Mouse (Mus musculus) heart, embryonic 16.5 days (tissue): ENCODE measurements around the gene Trub2. TPM values are rescaled to one million over a fixed set of nuclear protein-coding genes. Genes with fewer than 3 reads are reported as not detected.
A peak's percentile ranks its signal among the peaks of the same experiment; 100 is the strongest.

Source experiments
- ATAC-seq: fragments of 200-750 bp; cut with Nextera tagmentation; replicated peaks from 2 replicates; pipeline ENCODE4 v1.8.0; 2017; ENCODE audit warnings: moderate number of reproducible peaks; ENCODE audit not compliant: insufficient read depth, low FRiP score; ENCODE audit errors: extremely low read depth
- H3K27ac ChIP-seq: fragments of 300-500 bp; sonication (generic); 2 replicates; pipeline ENCODE4 v1.5.1; 2014; ENCODE audit warnings: mild to moderate bottlenecking, low read length, control low read depth, moderate library complexity
- H3K27me3 ChIP-seq: fragments of 300-500 bp; sonication (generic); 2 replicates; pipeline ENCODE4 v1.6.1; 2014; ENCODE audit warnings: low read length, mixed read lengths; ENCODE audit not compliant: control insufficient read depth, insufficient read depth
- H3K36me3 ChIP-seq: fragments of 300-500 bp; sonication (generic); 2 replicates; pipeline ENCODE4 v1.6.1; 2014; ENCODE audit not compliant: control insufficient read depth, insufficient read depth
- H3K4me1 ChIP-seq: fragments of 300-500 bp; sonication (generic); 2 replicates; pipeline ENCODE4 v1.6.1; 2014; ENCODE audit warnings: low read length, mixed read lengths; ENCODE audit not compliant: control insufficient read depth, insufficient read depth
- H3K4me2 ChIP-seq: fragments of 300-500 bp; sonication (generic); 2 replicates; pipeline ENCODE4 v1.6.1; 2014; ENCODE audit warnings: low read depth, mild to moderate bottlenecking, control low read depth, low read length
- H3K4me3 ChIP-seq: fragments of 300-500 bp; sonication (generic); 2 replicates; pipeline ENCODE4 v1.5.1; 2014; ENCODE audit warnings: mild to moderate bottlenecking, control low read depth, low read length
- H3K9ac ChIP-seq: fragments of 300-500 bp; sonication (generic); 2 replicates; pipeline ENCODE4 v1.6.1; 2014; ENCODE audit warnings: low read length, control low read depth
- H3K9me3 ChIP-seq: fragments of 300-500 bp; sonication (generic); replicated peaks from 2 replicates; pipeline ENCODE4 v1.6.1; 2016; ENCODE audit warnings: low read length; ENCODE audit not compliant: control insufficient read depth
- WGBS: fragments of 180-500 bp; shearing (Covaris S2); extraction: QIAGEN DNeasy Blood & Tissue Kit; methylation state at CpG from one replicate; pipeline ENCODE4 v1.1.7; 2014; 5-methylcytosine and 5-hydroxymethylcytosine counted together
- polyA plus RNA-seq: library from polyadenylated mRNA; unstranded; fragments of >200 nt; fragmentation: Nextera tagmentation; extraction: Ambion mirVana; gene quantifications from 2 replicates; pipeline ENCODE4 v1.2.1, GENCODE M21; 2015

Gene Trub2
- polyA plus RNA-seq, 1 experiment from 2014 or later = 29.6 TPM

- Histone ChIP-seq H3K4me3 (no peak overlapping the region), H3K4me1 (no peaks in the 10 kb centered on the region), H3K36me3 (no peaks in the 10 kb centered on the region), H3K27ac (no peak overlapping the region), H3K9ac (no peak overlapping the region), H3K27me3 (no peaks in the 10 kb centered on the region), H3K4me2 (no peak overlapping the region), H3K9me3 (no peaks in the 10 kb centered on the region)
- no peak for ATAC-seq
- WGBS = 0% methylated on average over 1 of the region's 1 CpGs
Measured at GRCm38 (mm10) chr2:29764831-29765230, 23.5 kb downstream of the Trub2 start.

GRCm38 (mm10) chr2:29755693-29756092, 32.6 kb downstream of the Trub2 start:
- H3K9ac ChIP-seq = no peak overlapping the region
- H3K27ac ChIP-seq = no peak overlapping the region
- H3K4me3 ChIP-seq = no peak overlapping the region
- no peak overlapping the region for H3K4me2 ChIP-seq
- H3K9me3 ChIP-seq = peaks cover 2% of the 10 kb centered on the region; the same call in 1 of the 2 replicates
- no peaks in the 10 kb centered on the region for H3K4me1 ChIP-seq
- no peaks in the 10 kb centered on the region for H3K36me3 ChIP-seq
- ATAC-seq = no peak
- peaks cover 24% of the 10 kb centered on the region for H3K27me3 ChIP-seq

- Histone ChIP-seq H3K27ac (no peak overlapping the region), H3K27me3 (peaks cover 41% of the 10 kb centered on the region)
- 85% methylated on average over 5 of the region's 5 CpGs for WGBS
Measured at GRCm38 (mm10) chr2:29752397-29752796, 35.9 kb downstream of the Trub2 start.

GRCm38 (mm10) chr2:29751497-29751896, 36.8 kb downstream of the Trub2 start, which contains the start of gene Gm13420:
TSS of gene Gm13420 (minus strand) at chr2:29751685.
- whole genome bisulfite sequencing = 9% methylated on average over 28 of the region's 28 CpGs
- no peak within 1 kb of the TSS for H3K27ac ChIP-seq
- H3K4me2 ChIP-seq = peak within 1 kb of the TSS; percentile 15; the same call in 1 of the 2 replicates
- peaks cover 2% of the 10 kb centered on the region; the same call in 1 of the 2 replicates for H3K9me3 ChIP-seq
- no peaks in the 10 kb centered on the region for H3K36me3 ChIP-seq
- peaks cover 4% of the 10 kb centered on the region; the same call in 1 of the 2 replicates for H3K4me1 ChIP-seq
- H3K4me3 ChIP-seq = peak within 1 kb of the TSS; percentile 11; the same call in 1 of the 2 replicates
- H3K27me3 ChIP-seq = peaks cover 42% of the 10 kb centered on the region
- no peak for ATAC-seq
- no peak within 1 kb of the TSS for H3K9ac ChIP-seq

More at GRCm38 (mm10) chr2:29752397-29752796, 35.9 kb downstream of the Trub2 start:
- peaks cover 2% of the 10 kb centered on the region; the same call in 1 of the 2 replicates for H3K9me3 ChIP-seq
- no peaks in the 10 kb centered on the region for H3K36me3 ChIP-seq
- H3K9ac ChIP-seq = no peak overlapping the region
- no peak for ATAC-seq
- no peak overlapping the region for H3K4me2 ChIP-seq
- no peaks in the 10 kb centered on the region; the same call in 1 of the 2 replicates for H3K4me1 ChIP-seq
- H3K4me3 ChIP-seq = no peak overlapping the region

GRCm38 (mm10) chr2:29748499-29748898, 39.8 kb downstream of the Trub2 start:
- peaks cover 2% of the 10 kb centered on the region; the same call in 1 of the 2 replicates for H3K9me3 ChIP-seq
- no peak overlapping the region for H3K9ac ChIP-seq
- no peak overlapping the region for H3K4me2 ChIP-seq
- ATAC-seq = no peak
- peaks cover 46% of the 10 kb centered on the region for H3K27me3 ChIP-seq
- peaks cover 4% of the 10 kb centered on the region; the same call in 1 of the 2 replicates for H3K4me1 ChIP-seq
- no peaks in the 10 kb centered on the region for H3K36me3 ChIP-seq
- no peak overlapping the region for H3K4me3 ChIP-seq
- no peak overlapping the region for H3K27ac ChIP-seq
- WGBS = 83% methylated on average over 4 of the region's 4 CpGs

GRCm38 (mm10) chr2:29747852-29748251, 40.5 kb downstream of the Trub2 start:
- Histone ChIP-seq H3K36me3 (no peaks in the 10 kb centered on the region), H3K27me3 (peaks cover 43% of the 10 kb centered on the region), H3K4me2 (no peak overlapping the region), H3K27ac (no peak overlapping the region), H3K9ac (no peak overlapping the region), H3K9me3 (peaks cover 2% of the 10 kb centered on the region; the same call in 1 of the 2 replicates), H3K4me1 (peaks cover 4% of the 10 kb centered on the region; the same call in 1 of the 2 replicates), H3K4me3 (peak overlapping the region; percentile 48; the same call in 1 of the 2 replicates)
- WGBS = 62% methylated on average over 5 of the region's 5 CpGs
- ATAC-seq = no peak

GRCm38 (mm10) chr2:29747188-29747782, 41.0 kb downstream of the Trub2 start:
- Histone ChIP-seq H3K27me3 (peaks cover 37% of the 10 kb centered on the region), H3K27ac (no peak overlapping the region), H3K4me2 (peak overlapping the region; percentile 78), H3K4me3 (peak overlapping the region; percentile 48), H3K4me1 (peaks cover 4% of the 10 kb centered on the region; the same call in 1 of the 2 replicates), H3K36me3 (no peaks in the 10 kb centered on the region), H3K9me3 (peaks cover under 1% of the 10 kb centered on the region; the same call in 1 of the 2 replicates), H3K9ac (peak overlapping the region; percentile 50)
- no peak for ATAC-seq
- 2% methylated on average over 50 of the region's 50 CpGs for WGBS

GRCm38 (mm10) chr2:29744256-29744655, 44.0 kb downstream of the Trub2 start:
- H3K4me1 ChIP-seq = peaks cover 4% of the 10 kb centered on the region; the same call in 1 of the 2 replicates
- H3K4me3 ChIP-seq = no peak overlapping the region
- ATAC-seq = no peak
- H3K27ac ChIP-seq = no peak overlapping the region
- no peaks in the 10 kb centered on the region for H3K9me3 ChIP-seq
- peaks cover 6% of the 10 kb centered on the region; the same call in 1 of the 2 replicates for H3K36me3 ChIP-seq
- H3K27me3 ChIP-seq = peaks cover 12% of the 10 kb centered on the region
- H3K9ac ChIP-seq = no peak overlapping the region
- H3K4me2 ChIP-seq = no peak overlapping the region
- 81% methylated on average over 6 of the region's 6 CpGs for WGBS

- no peak overlapping the region for H3K4me2 ChIP-seq
- ATAC-seq = no peak
- 87% methylated on average over 6 of the region's 6 CpGs for WGBS
Measured at GRCm38 (mm10) chr2:29741207-29741606, 47.1 kb downstream of the Trub2 start.

More at GRCm38 (mm10) chr2:29741207-29741606, 47.1 kb downstream of the Trub2 start:
- H3K27me3 ChIP-seq = peaks cover 1% of the 10 kb centered on the region
- no peak overlapping the region for H3K4me3 ChIP-seq
- peaks cover 9% of the 10 kb centered on the region for H3K4me1 ChIP-seq
- H3K9ac ChIP-seq = no peak overlapping the region
- H3K36me3 ChIP-seq = peaks cover 20% of the 10 kb centered on the region
- no peak overlapping the region for H3K27ac ChIP-seq
- H3K9me3 ChIP-seq = no peaks in the 10 kb centered on the region
